Mouse (Mus musculus) liver, embryonic 15.5 days (tissue): ENCODE measurements around the gene Hoxc5. TPM values are rescaled to one million over a fixed set of nuclear protein-coding genes. Genes with fewer than 3 reads are reported as not detected.

ENCODE experiments used
- ATAC-seq: fragments of 200-750 bp; cut with Nextera tagmentation; 2 replicates; pipeline ENCODE4 v1.8.0; 2017; ENCODE audit warnings: moderate number of reproducible peaks, mild to moderate bottlenecking, moderate library complexity; ENCODE audit not compliant: insufficient read depth
- H3K27ac ChIP-seq: fragments of 300-500 bp; sonication (generic); replicated peaks from 2 replicates; pipeline ENCODE4 v1.5.1; 2015; ENCODE audit warnings: mild to moderate bottlenecking, inconsistent platforms
- H3K27me3 ChIP-seq: fragments of 300-500 bp; sonication (generic); 2 replicates; pipeline ENCODE4 v1.6.1; 2015; ENCODE audit warnings: mild to moderate bottlenecking, inconsistent platforms
- H3K36me3 ChIP-seq: fragments of 300-500 bp; sonication (generic); replicated peaks from 2 replicates; pipeline ENCODE4 v1.6.1; 2015; ENCODE audit warnings: moderate library complexity, mild to moderate bottlenecking, inconsistent platforms
- H3K4me1 ChIP-seq: fragments of 300-500 bp; sonication (generic); replicated peaks from 2 replicates; pipeline ENCODE4 v1.6.1; 2015; ENCODE audit warnings: inconsistent platforms
- H3K4me2 ChIP-seq: fragments of 300-500 bp; sonication (generic); 2 replicates; pipeline ENCODE4 v1.6.1; 2015; ENCODE audit warnings: moderate library complexity, mild to moderate bottlenecking, inconsistent platforms
- H3K4me3 ChIP-seq: fragments of 300-500 bp; sonication (generic); replicated peaks from 2 replicates; pipeline ENCODE4 v1.5.1; 2015; ENCODE audit warnings: mild to moderate bottlenecking, inconsistent platforms
- H3K9ac ChIP-seq: fragments of 300-500 bp; sonication (generic); 2 replicates; pipeline ENCODE4 v1.6.1; 2015; ENCODE audit warnings: moderate library complexity, mild to moderate bottlenecking, inconsistent platforms
- H3K9me3 ChIP-seq: fragments of 300-500 bp; sonication (generic); replicated peaks from 2 replicates; pipeline ENCODE4 v1.6.1; 2016; ENCODE audit warnings: inconsistent platforms
- WGBS: fragments of 180-500 bp; shearing (Covaris S2); methylation state at CpG from one replicate; pipeline ENCODE4 v1.1.7; 2015; ENCODE audit warnings: mixed read lengths; ENCODE audit not compliant: insufficient replicate concordance; 5-methylcytosine and 5-hydroxymethylcytosine counted together
- polyA plus RNA-seq: library from polyadenylated mRNA; unstranded; fragments of >200 nt; fragmentation: Nextera tagmentation; extraction: Ambion mirVana; gene quantifications from 2 replicates; pipeline ENCODE4 v1.2.1, GENCODE M21; 2015

Hoxc5 gene
- polyA plus RNA-seq, 1 experiment from 2014 or later = 0.22 TPM

- H3K4me2 ChIP-seq = no peak overlapping the region
- H3K4me1 ChIP-seq = no peaks in the 10 kb centered on the region
- no peaks in the 10 kb centered on the region for H3K36me3 ChIP-seq
- peaks cover 100% of the 10 kb centered on the region for H3K27me3 ChIP-seq
- H3K9me3 ChIP-seq = no peaks in the 10 kb centered on the region
- no peak overlapping the region for H3K9ac ChIP-seq
- 8% methylated on average over 2 of the region's 2 CpGs for WGBS
- no peak overlapping the region for H3K27ac ChIP-seq
- H3K4me3 ChIP-seq = no peak overlapping the region
- ATAC-seq = no peak
Observed at GRCm38 (mm10) chr15:102948842-102949241, 18.4 kb upstream of the Hoxc5 start.

GRCm38 (mm10) chr15:102949696-102950095, 17.5 kb upstream of the Hoxc5 start:
- Histone ChIP-seq H3K27me3 (peaks cover 100% of the 10 kb centered on the region), H3K9me3 (no peaks in the 10 kb centered on the region), H3K4me2 (no peak overlapping the region), H3K36me3 (no peaks in the 10 kb centered on the region), H3K27ac (no peak overlapping the region), H3K4me1 (no peaks in the 10 kb centered on the region), H3K9ac (no peak overlapping the region), H3K4me3 (no peak overlapping the region)
- WGBS = 1% methylated on average over 20 of the region's 20 CpGs
- ATAC-seq = no peak

GRCm38 (mm10) chr15:102950877-102951276, 16.4 kb upstream of the Hoxc5 start:
- Histone ChIP-seq H3K4me1 (no peaks in the 10 kb centered on the region), H3K27ac (no peak overlapping the region), H3K4me3 (no peak overlapping the region), H3K9me3 (no peaks in the 10 kb centered on the region), H3K4me2 (no peak overlapping the region), H3K9ac (no peak overlapping the region), H3K36me3 (no peaks in the 10 kb centered on the region), H3K27me3 (peaks cover 100% of the 10 kb centered on the region)
- 6% methylated on average over 2 of the region's 2 CpGs for WGBS
- no peak for ATAC-seq

DNA sequence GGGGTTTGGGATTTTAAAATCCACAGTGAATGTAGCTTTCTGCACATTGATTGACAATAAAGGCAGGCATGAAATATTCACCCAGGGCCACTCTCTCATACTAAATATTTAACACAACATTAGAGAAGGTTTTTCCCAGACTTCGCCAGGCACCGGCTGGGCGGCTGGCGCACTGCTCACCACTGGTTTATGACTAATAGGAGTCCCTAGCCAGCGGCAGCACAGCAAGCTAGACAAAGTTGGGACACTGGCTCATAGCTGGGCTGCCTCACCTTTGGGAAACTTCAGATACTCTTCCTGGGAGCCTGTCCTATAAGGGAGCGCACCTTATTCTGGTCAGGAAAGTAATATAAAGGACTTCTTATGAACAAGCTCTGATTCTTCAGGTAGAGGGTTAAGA, 13.7 kb upstream of the Hoxc5 start:
- Histone ChIP-seq H3K4me2 (no peak overlapping the region), H3K9ac (no peak overlapping the region), H3K4me3 (no peak overlapping the region), H3K9me3 (no peaks in the 10 kb centered on the region), H3K27ac (no peak overlapping the region), H3K4me1 (no peaks in the 10 kb centered on the region), H3K36me3 (no peaks in the 10 kb centered on the region), H3K27me3 (peaks cover 100% of the 10 kb centered on the region)
- WGBS = 4% methylated on average over 6 of the region's 6 CpGs
- ATAC-seq = no peak

DNA sequence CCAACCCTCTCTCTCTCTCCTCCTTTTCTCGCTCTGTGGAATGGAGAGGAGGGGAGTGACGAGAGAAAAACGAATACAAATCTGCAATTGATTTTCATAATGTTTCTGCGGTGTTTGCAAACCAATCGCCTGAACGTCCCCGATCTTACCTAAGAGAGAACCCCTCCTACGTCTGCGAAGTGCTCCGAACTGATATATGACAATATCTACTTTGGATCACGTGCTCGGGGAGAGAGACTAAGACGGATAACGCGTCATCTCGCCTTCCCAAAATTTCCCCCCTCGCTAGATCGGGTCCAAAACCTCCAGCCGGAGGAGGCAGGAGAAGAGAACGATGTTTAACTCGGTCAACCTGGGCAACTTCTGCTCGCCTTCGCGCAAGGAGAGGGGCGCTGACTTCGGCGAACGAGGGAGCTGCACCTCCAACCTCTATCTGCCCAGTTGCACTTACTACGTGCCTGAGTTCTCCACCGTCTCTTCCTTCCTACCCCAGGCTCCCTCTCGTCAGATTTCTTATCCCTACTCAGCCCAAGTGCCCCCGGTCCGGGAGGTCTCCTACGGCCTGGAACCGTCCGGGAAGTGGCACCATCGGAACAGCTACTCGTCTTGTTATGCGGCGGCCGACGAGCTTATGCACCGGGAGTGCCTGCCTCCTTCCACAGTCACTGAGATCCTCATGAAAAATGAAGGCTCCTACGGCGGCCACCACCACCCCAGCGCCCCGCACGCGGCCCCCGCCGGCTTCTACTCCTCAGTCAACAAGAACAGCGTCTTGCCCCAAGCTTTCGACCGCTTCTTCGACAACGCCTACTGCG, 12.8 kb upstream of the Hoxc5 start, which contains the start of gene Hoxc11:
Gene Hoxc11 (plus strand): TSS at position 236 of the 815 bp plus-strand sequence.
- no peaks in the 10 kb centered on the region for H3K9me3 ChIP-seq
- H3K36me3 ChIP-seq = no peaks in the 10 kb centered on the region
- no peak for ATAC-seq
- H3K27ac ChIP-seq = no peak within 1 kb of the TSS
- WGBS = 2% methylated on average over 56 of the region's 57 CpGs
- H3K27me3 ChIP-seq = peaks cover 99% of the 10 kb centered on the region
- no peak within 1 kb of the TSS for H3K4me2 ChIP-seq
- no peak within 1 kb of the TSS for H3K9ac ChIP-seq
- no peak within 1 kb of the TSS for H3K4me3 ChIP-seq
- H3K4me1 ChIP-seq = no peaks in the 10 kb centered on the region

- Histone ChIP-seq H3K9me3 (no peaks in the 10 kb centered on the region), H3K36me3 (no peaks in the 10 kb centered on the region), H3K27me3 (peaks cover 99% of the 10 kb centered on the region), H3K27ac (no peak overlapping the region), H3K4me3 (no peak overlapping the region), H3K4me1 (no peaks in the 10 kb centered on the region), H3K9ac (no peak overlapping the region), H3K4me2 (no peak overlapping the region)
- WGBS = under 1% methylated on average over 26 of the region's 28 CpGs
- no peak for ATAC-seq
Observed at GRCm38 (mm10) chr15:102955007-102955382, 12.2 kb upstream of the Hoxc5 start.

DNA sequence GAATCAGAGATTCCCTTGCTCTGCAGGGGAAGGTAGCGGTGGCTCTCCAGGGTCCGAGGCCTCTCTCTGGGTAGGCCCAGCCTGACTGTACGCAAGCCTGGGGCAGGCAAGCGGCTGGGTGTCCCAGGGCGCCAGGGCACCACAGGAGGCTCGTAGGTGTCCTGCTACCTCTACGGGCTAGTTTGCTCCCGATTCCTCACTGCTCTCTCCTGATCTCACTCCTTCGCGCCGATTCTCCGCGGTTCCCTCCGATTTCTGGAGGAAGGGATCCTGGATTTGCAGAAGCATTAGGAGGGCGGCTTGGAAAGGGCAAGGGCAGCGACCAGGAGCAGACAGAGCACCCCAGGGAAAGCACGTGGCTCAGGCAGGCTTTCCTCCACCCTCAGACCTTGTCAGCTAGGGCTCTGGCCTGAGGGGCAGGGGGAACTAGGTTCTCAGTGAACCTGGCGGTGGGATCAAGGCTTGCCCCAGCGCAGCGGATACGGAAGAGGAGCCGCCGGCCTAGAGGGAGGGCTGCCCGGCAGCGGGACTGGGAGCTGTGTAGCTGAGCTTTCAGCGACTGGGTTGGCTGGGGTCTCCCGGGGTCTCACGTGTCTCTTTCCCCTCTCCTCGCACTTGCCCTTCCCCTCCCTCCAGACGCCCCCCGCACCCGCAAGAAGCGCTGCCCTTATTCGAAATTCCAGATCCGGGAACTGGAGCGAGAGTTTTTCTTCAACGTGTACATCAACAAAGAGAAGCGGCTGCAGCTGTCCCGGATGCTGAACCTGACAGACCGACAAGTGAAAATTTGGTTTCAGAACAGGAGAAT, 11.2 kb upstream of the Hoxc5 start:
- peaks cover 99% of the 10 kb centered on the region for H3K27me3 ChIP-seq
- no peaks in the 10 kb centered on the region for H3K36me3 ChIP-seq
- WGBS = under 1% methylated on average over 39 of the region's 40 CpGs
- no peak overlapping the region for H3K4me2 ChIP-seq
- H3K9ac ChIP-seq = no peak overlapping the region
- no peaks in the 10 kb centered on the region for H3K9me3 ChIP-seq
- H3K27ac ChIP-seq = no peak overlapping the region
- ATAC-seq = no peak
- no peaks in the 10 kb centered on the region for H3K4me1 ChIP-seq
- H3K4me3 ChIP-seq = no peak overlapping the region

GRCm38 (mm10) chr15:102956906-102957305, 10.3 kb upstream of the Hoxc5 start:
- Histone ChIP-seq H3K27me3 (peaks cover 99% of the 10 kb centered on the region), H3K4me2 (no peak overlapping the region), H3K4me3 (no peak overlapping the region), H3K9me3 (no peaks in the 10 kb centered on the region), H3K27ac (no peak overlapping the region), H3K9ac (no peak overlapping the region), H3K36me3 (no peaks in the 10 kb centered on the region), H3K4me1 (no peaks in the 10 kb centered on the region)
- no peak for ATAC-seq
- WGBS = under 1% methylated on average over 12 of the region's 12 CpGs

DNA sequence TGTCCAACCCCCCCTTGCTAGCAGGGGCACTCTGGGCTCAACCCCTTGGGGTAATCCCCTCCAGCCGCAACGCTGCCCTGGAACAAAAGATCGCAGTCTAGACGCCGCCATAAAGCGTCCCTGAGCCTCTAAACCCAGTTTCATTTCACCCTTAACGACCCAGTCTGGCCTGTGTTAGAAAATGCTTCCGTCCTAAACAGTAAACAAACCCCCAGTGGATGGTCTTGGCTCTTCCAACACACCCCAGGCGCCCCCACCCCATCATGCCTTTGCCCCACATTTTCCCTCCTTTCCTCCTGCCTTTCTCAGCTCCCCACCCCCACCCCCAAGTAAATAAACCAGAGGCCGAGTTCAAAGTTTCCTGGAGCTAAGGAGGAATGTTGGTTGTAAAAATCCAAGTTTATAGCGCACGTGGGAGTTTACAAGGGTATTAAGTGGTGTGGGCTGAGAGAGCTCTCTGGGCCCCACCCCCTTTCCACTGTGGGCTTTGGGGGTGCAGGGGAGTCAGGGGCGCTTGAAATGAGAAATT, 7.5 kb upstream of the Hoxc5 start:
- H3K27me3 ChIP-seq = peaks cover 98% of the 10 kb centered on the region
- H3K4me1 ChIP-seq = no peaks in the 10 kb centered on the region
- no peaks in the 10 kb centered on the region for H3K36me3 ChIP-seq
- ATAC-seq = no peak
- no peak overlapping the region for H3K27ac ChIP-seq
- no peak overlapping the region for H3K4me2 ChIP-seq
- H3K9ac ChIP-seq = no peak overlapping the region
- under 1% methylated on average over 13 of the region's 13 CpGs for WGBS
- no peak overlapping the region for H3K4me3 ChIP-seq
- H3K9me3 ChIP-seq = no peaks in the 10 kb centered on the region

GRCm38 (mm10) chr15:102961728-102962127, 5.5 kb upstream of the Hoxc5 start:
- no peaks in the 10 kb centered on the region for H3K9me3 ChIP-seq
- no peak for ATAC-seq
- no peak overlapping the region for H3K4me3 ChIP-seq
- no peaks in the 10 kb centered on the region for H3K36me3 ChIP-seq
- peaks cover 98% of the 10 kb centered on the region for H3K27me3 ChIP-seq
- H3K9ac ChIP-seq = no peak overlapping the region
- no peak overlapping the region for H3K27ac ChIP-seq
- under 1% methylated on average over 6 of the region's 6 CpGs for WGBS
- H3K4me2 ChIP-seq = no peak overlapping the region
- no peaks in the 10 kb centered on the region; the same call in 1 of the 2 replicates for H3K4me1 ChIP-seq

DNA sequence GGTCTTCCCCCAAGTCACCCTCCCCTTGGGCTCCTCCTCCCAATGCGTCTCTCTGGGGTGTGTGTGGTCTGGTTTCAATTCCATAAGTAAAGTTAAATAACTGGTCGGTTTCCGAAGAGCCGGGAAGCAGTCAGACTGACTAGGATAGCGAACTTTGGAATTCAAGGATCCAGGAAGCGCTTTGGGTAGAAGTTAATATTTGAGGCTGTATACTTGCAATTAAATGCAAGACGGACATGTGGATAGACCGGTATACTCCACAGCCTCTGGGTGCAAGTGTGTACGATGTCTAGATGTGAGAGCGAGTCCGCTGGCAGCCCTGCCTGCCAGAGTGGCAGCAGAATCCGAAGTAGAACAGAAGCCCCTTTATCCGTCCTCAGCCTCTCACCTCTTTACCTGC, 4.8 kb upstream of the Hoxc5 start:
- Histone ChIP-seq H3K4me2 (no peak overlapping the region), H3K9me3 (no peaks in the 10 kb centered on the region), H3K4me3 (no peak overlapping the region), H3K4me1 (no peaks in the 10 kb centered on the region; the same call in 1 of the 2 replicates), H3K9ac (no peak overlapping the region), H3K27ac (no peak overlapping the region), H3K36me3 (no peaks in the 10 kb centered on the region), H3K27me3 (peaks cover 98% of the 10 kb centered on the region)
- no peak for ATAC-seq
- 3% methylated on average over 13 of the region's 13 CpGs for WGBS
